Mouse (Mus musculus): ENCODE measurements at regions not wholly inside any gene's neighbourhood (a gene's known extent, or its start where the extent isn't known, plus 50 kb on each side); places are given as distances from the start of the nearest gene placed in this dataset.

GRCm38 (mm10) chr10:37231936-37232556, 93.3 kb upstream of the Marcks start:
- peak; percentile 10; the same call in 1 of the 2 replicates for TF ChIP-seq JUN (IDR thresholded peaks at IDR 0.05; ENCODE audit: insufficient read depth, low read depth, low read length)
- peak; percentile 45; the same call in 1 of the 2 replicates for TF ChIP-seq POLR2AphosphoS2 (IDR thresholded peaks at IDR 0.05; ENCODE audit: low read depth, low read length)
- TF ChIP-seq CTCF (conservative IDR thresholded peaks at IDR 0.05 in 1 of 2, IDR thresholded peaks at IDR 0.05 in 1 of 2; ENCODE audit: low read depth in 2 of 2, low read length in 2 of 2): no peak
- TF ChIP-seq EP300 (IDR thresholded peaks at IDR 0.05; ENCODE audit: low read length): peak; percentile 84
- no peak for TF ChIP-seq POLR2A (IDR thresholded peaks at IDR 0.05; ENCODE audit: low read depth, low read length)
- no peak for TF ChIP-seq ZC3H11A (IDR thresholded peaks at IDR 0.05; ENCODE audit: low read depth, low read length)
- peak; percentile 81 for TF ChIP-seq CHD2 (IDR thresholded peaks at IDR 0.05; ENCODE audit: low read length)
- no peak for TF ChIP-seq KAT2A (IDR thresholded peaks at IDR 0.05; ENCODE audit: insufficient replicate concordance, low read length)
- TF ChIP-seq E2F4 (IDR thresholded peaks at IDR 0.05; ENCODE audit: insufficient replicate concordance, low read depth, low read length): peak; percentile 66; the same call in 1 of the 2 replicates
- TF ChIP-seq TBP (conservative IDR thresholded peaks at IDR 0.05; ENCODE audit: low read depth, low read length): 0 out of 2 replicates have a peak, but pooled peaks have one; percentile 25
- peak; percentile 71; the same call in 1 of the 2 replicates for TF ChIP-seq SIN3A (IDR thresholded peaks at IDR 0.05; ENCODE audit: low read length)
- no peak for TF ChIP-seq MYC (IDR thresholded peaks at IDR 0.05; ENCODE audit: low read depth, low read length)
- no peak; the same call in none of the 2 replicates for TF ChIP-seq HCFC1 (IDR thresholded peaks at IDR 0.05; ENCODE audit: low read depth, low read length)

Measured in CH12.LX (cell line).